Mouse (Mus musculus): ENCODE measurements around the gene Gna11. TPM values are rescaled to one million over a fixed set of nuclear protein-coding genes. Genes with fewer than 3 reads are reported as not detected.

Gene Gna11
- 8.6 TPM for polyA plus RNA-seq (2014; fragmentation: Illumina TruSeq; extraction: RNeasy Lipid Tissue Mini Kit (QIAGEN cat#74804); ENCODE audit: low read depth, low replicate concordance)

DNA sequence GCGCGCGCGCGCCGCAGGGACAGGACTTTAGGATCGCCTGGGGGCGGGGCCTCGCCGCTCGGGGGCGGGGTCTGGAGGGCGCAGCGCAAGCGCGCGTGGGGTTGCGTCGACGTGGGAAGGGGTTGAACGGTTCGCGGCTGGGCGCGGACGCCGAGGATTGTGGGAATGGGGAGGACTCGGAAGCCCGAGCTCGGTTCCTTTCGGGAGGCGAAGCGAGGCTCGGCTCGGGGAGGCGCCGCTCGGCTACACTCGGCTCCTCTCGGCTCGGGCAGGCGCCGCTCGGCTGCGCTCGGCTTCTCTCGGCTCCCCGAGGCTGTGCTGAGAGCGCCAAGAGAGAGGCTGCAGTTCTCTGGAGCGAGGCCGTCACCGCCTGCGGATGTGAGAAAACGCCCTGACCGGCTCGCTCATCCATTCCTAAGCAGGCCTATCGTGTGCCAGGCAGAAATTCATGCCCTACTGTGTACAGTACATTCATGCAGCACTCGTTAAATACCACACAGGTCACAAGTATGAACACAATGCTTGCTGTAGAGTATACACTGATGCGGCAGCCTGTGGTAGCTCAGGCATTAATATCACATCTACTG lies at the start of gene Gna11:
Gene Gna11 (minus strand): TSS at position 30 of the 587 bp plus-strand sequence.

GRCm38 (mm10) chr10:81574081-81575056 lies 29.4 kb upstream of the Gna11 start, which contains the start of gene Tle2:
Tle2 (plus strand) TSS chr10:81574561.

GRCm38 (mm10) chr10:81559163-81559626 lies 14.2 kb upstream of the Gna11 start, which contains the start of gene Aes:
Aes (plus strand) TSS chr10:81559488.

GRCm38 (mm10) chr10:81524051-81524605 lies 20.9 kb downstream of the Gna11 start, which contains the start of gene Gna15:
Gna15 (minus strand) TSS chr10:81524225.

GRCm38 (mm10) chr10:81500032-81500431 lies 45.0 kb downstream of the Gna11 start, which contains the start of gene S1pr4:
S1pr4 (minus strand) TSS chr10:81500132.

DNA sequence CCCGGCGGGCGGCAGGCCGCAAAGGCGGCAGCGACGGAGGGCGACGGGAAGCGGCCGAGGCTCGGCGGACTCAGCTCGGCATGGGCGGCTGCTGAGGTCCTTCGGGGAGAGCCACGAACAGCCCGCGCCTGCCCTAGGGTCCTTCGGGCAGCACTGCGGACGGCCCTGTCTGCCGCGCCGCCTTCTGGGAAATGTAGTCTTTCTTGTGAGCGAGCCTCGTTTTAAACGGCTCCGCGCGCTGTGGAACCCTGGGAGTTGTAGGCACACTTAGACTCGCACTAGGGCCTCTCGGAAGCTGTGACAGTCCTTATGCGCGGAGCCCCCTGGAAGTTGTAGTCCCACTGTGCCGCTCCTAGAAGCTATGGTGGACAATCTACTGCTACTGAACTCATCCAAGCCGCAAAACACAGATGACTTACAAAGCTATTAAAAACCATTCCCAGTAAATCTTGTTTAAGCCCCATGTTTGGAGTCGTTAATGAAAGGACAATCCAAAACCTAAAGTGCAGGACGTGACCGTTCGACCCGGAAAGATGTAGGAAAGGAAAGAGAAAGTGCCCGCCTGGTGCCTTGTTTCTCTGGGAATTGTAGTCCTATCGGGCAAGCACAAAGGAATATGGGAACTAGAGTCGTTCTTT lies 48.6 kb downstream of the Gna11 start, which contains the start of gene Ncln:
Gene Ncln (minus strand): TSS at position 129 of the 638 bp plus-strand sequence.

DNA sequence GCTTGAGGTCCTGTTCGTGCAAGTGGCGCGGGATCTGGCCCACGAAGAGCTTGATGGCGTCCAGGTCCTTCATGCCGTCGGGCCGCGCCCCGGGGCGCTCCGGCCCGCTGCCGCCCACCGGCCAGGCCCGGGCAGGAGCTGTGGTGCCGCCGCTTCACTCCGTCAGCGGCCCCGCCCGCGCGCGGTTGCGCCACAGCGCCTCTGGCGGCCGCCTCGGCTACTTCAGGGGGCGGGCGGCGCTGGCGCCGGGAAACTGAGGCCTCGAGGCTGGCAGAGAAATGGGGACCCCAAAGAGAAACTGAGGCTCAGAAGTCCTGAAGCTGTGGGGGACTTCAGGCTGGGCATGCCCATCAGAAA lies 62.5 kb downstream of the Gna11 start, which contains the start of gene Celf5:
Gene Celf5 (minus strand): TSS at position 177 of the 357 bp plus-strand sequence.

Other genes starting within 250 kb of the Gna11 start
- gene Cactin, start 224.1 kb downstream of the Gna11 start, polyA plus RNA-seq (2014; fragmentation: Illumina TruSeq; extraction: RNeasy Lipid Tissue Mini Kit (QIAGEN cat#74804); ENCODE audit: low read depth, low replicate concordance), result 0.16 TPM
- gene Tbxa2r, start 216.5 kb downstream of the Gna11 start, polyA plus RNA-seq (2014; fragmentation: Illumina TruSeq; extraction: RNeasy Lipid Tissue Mini Kit (QIAGEN cat#74804); ENCODE audit: low read depth, low replicate concordance), result not detected
- gene Gipc3, start 201.9 kb downstream of the Gna11 start, polyA plus RNA-seq (2014; fragmentation: Illumina TruSeq; extraction: RNeasy Lipid Tissue Mini Kit (QIAGEN cat#74804); ENCODE audit: low read depth, low replicate concordance), result not detected
- 11.0 TPM for gene Hmg20b, start 194.7 kb downstream of the Gna11 start, polyA plus RNA-seq (2014; fragmentation: Illumina TruSeq; extraction: RNeasy Lipid Tissue Mini Kit (QIAGEN cat#74804); ENCODE audit: low read depth, low replicate concordance)
- gene Mfsd12, start 187.7 kb downstream of the Gna11 start, polyA plus RNA-seq (2014; fragmentation: Illumina TruSeq; extraction: RNeasy Lipid Tissue Mini Kit (QIAGEN cat#74804); ENCODE audit: low read depth, low replicate concordance), result 0.13 TPM
- not detected for gene 4930404N11Rik, start 179.4 kb downstream of the Gna11 start, polyA plus RNA-seq (2014; fragmentation: Illumina TruSeq; extraction: RNeasy Lipid Tissue Mini Kit (QIAGEN cat#74804); ENCODE audit: low read depth, low replicate concordance)
- 0.19 TPM for gene Fzr1, start 166.7 kb downstream of the Gna11 start, polyA plus RNA-seq (2014; fragmentation: Illumina TruSeq; extraction: RNeasy Lipid Tissue Mini Kit (QIAGEN cat#74804); ENCODE audit: low read depth, low replicate concordance)
- not detected for gene Dohh, start 160.8 kb downstream of the Gna11 start, polyA plus RNA-seq (2014; fragmentation: Illumina TruSeq; extraction: RNeasy Lipid Tissue Mini Kit (QIAGEN cat#74804); ENCODE audit: low read depth, low replicate concordance)
- 0.32 TPM for gene Gm48551, start 160.7 kb downstream of the Gna11 start, polyA plus RNA-seq (2014; fragmentation: Illumina TruSeq; extraction: RNeasy Lipid Tissue Mini Kit (QIAGEN cat#74804); ENCODE audit: low read depth, low replicate concordance)
- gene Gm48552, start 156.2 kb downstream of the Gna11 start, polyA plus RNA-seq (2014; fragmentation: Illumina TruSeq; extraction: RNeasy Lipid Tissue Mini Kit (QIAGEN cat#74804); ENCODE audit: low read depth, low replicate concordance), result not detected
- 21.2 TPM for gene Smim24, start 152.1 kb downstream of the Gna11 start, polyA plus RNA-seq (2014; fragmentation: Illumina TruSeq; extraction: RNeasy Lipid Tissue Mini Kit (QIAGEN cat#74804); ENCODE audit: low read depth, low replicate concordance)
- gene Nfic, start 89.6 kb downstream of the Gna11 start, polyA plus RNA-seq (2014; fragmentation: Illumina TruSeq; extraction: RNeasy Lipid Tissue Mini Kit (QIAGEN cat#74804); ENCODE audit: low read depth, low replicate concordance), result 8.2 TPM
- gene Celf5, start 62.5 kb downstream of the Gna11 start, polyA plus RNA-seq (2014; fragmentation: Illumina TruSeq; extraction: RNeasy Lipid Tissue Mini Kit (QIAGEN cat#74804); ENCODE audit: low read depth, low replicate concordance), result 3.1 TPM
- not detected for gene Ncln, start 48.8 kb downstream of the Gna11 start, polyA plus RNA-seq (2014; fragmentation: Illumina TruSeq; extraction: RNeasy Lipid Tissue Mini Kit (QIAGEN cat#74804); ENCODE audit: low read depth, low replicate concordance)
- not detected for gene S1pr4, start 45.1 kb downstream of the Gna11 start, polyA plus RNA-seq (2014; fragmentation: Illumina TruSeq; extraction: RNeasy Lipid Tissue Mini Kit (QIAGEN cat#74804); ENCODE audit: low read depth, low replicate concordance)
- not detected for gene Gna15, start 21.0 kb downstream of the Gna11 start, polyA plus RNA-seq (2014; fragmentation: Illumina TruSeq; extraction: RNeasy Lipid Tissue Mini Kit (QIAGEN cat#74804); ENCODE audit: low read depth, low replicate concordance)
- gene Aes, start 14.3 kb upstream of the Gna11 start, polyA plus RNA-seq (2014; fragmentation: Illumina TruSeq; extraction: RNeasy Lipid Tissue Mini Kit (QIAGEN cat#74804); ENCODE audit: low read depth, low replicate concordance), result 16.2 TPM
- 1.1 TPM for gene Tle2, start 29.4 kb upstream of the Gna11 start, polyA plus RNA-seq (2014; fragmentation: Illumina TruSeq; extraction: RNeasy Lipid Tissue Mini Kit (QIAGEN cat#74804); ENCODE audit: low read depth, low replicate concordance)
- 2.0 TPM for gene Tle6, start 55.9 kb upstream of the Gna11 start, polyA plus RNA-seq (2014; fragmentation: Illumina TruSeq; extraction: RNeasy Lipid Tissue Mini Kit (QIAGEN cat#74804); ENCODE audit: low read depth, low replicate concordance)
- gene BC025920, start 61.1 kb upstream of the Gna11 start, polyA plus RNA-seq (2014; fragmentation: Illumina TruSeq; extraction: RNeasy Lipid Tissue Mini Kit (QIAGEN cat#74804); ENCODE audit: low read depth, low replicate concordance), result 3.1 TPM
- not detected for gene Sirt6, start 82.6 kb upstream of the Gna11 start, polyA plus RNA-seq (2014; fragmentation: Illumina TruSeq; extraction: RNeasy Lipid Tissue Mini Kit (QIAGEN cat#74804); ENCODE audit: low read depth, low replicate concordance)
- 2.2 TPM for gene Ankrd24, start 83.3 kb upstream of the Gna11 start, polyA plus RNA-seq (2014; fragmentation: Illumina TruSeq; extraction: RNeasy Lipid Tissue Mini Kit (QIAGEN cat#74804); ENCODE audit: low read depth, low replicate concordance)
- gene Gm10778, start 103.9 kb upstream of the Gna11 start, polyA plus RNA-seq (2014; fragmentation: Illumina TruSeq; extraction: RNeasy Lipid Tissue Mini Kit (QIAGEN cat#74804); ENCODE audit: low read depth, low replicate concordance), result 16.4 TPM
- gene Zfp433, start 159.6 kb upstream of the Gna11 start, polyA plus RNA-seq (2014; fragmentation: Illumina TruSeq; extraction: RNeasy Lipid Tissue Mini Kit (QIAGEN cat#74804); ENCODE audit: low read depth, low replicate concordance), result 35.5 TPM
- 15.8 TPM for gene Gm3055, start 226.0 kb upstream of the Gna11 start, polyA plus RNA-seq (2014; fragmentation: Illumina TruSeq; extraction: RNeasy Lipid Tissue Mini Kit (QIAGEN cat#74804); ENCODE audit: low read depth, low replicate concordance)